17 mouse cellular contexts compared by ENCODE assay signal in the genomic region with DNA sequence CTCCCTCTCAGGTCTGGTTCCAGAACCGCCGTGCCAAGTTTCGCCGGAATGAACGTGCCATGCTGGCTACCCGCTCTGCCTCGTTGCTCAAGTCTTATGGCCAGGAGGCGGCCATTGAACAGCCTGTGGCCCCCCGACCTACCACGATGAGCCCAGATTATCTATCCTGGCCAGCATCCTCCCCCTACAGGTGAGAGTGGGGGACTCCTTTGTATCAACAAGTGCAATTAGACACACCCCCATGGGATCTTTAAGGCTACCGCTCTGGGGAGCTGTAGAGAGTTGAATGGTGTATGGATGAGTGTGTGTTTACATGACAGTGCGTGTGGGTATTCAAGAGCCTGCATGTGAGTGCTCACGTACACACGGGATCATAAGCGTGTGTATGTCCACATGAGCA. TPM values are rescaled to one million over a fixed set of nuclear protein-coding genes. Genes with fewer than 3 reads are reported as not detected.
"Had no signal": no experiment of that assay in that cellular context is flagged by ENCODE, and none has a peak within 500 bp of the region (broad histone marks: within the 10 kb centered on the region; RNA-seq: fewer than 3 reads in every experiment).

No protein-coding gene starts in this region.

- H3K4me3 ChIP-seq: neural tube, embryonic 13.5 days; neural tube, embryonic 15.5 days; stomach, embryonic 15.5 days had no signal

- H3K27me3 ChIP-seq: neural tube, embryonic 13.5 days; neural tube, embryonic 15.5 days; stomach, embryonic 15.5 days had no signal

- H3K9ac ChIP-seq: neural tube, embryonic 13.5 days; neural tube, embryonic 15.5 days; stomach, embryonic 15.5 days had no signal

- H3K9me3 ChIP-seq: neural tube, embryonic 13.5 days; neural tube, embryonic 15.5 days; stomach, embryonic 15.5 days had no signal

- DNase-seq: retina, postnatal 1 day; right cerebral cortex, adult 18-20 months; right cerebral cortex, postnatal 14 days; right cerebral cortex, postnatal 25 days; right cerebral cortex, postnatal 4 days; spleen, adult 18-20 months; thymus, adult 18-20 months; thymus, adult 2 months; thymus, postnatal 14 days; thymus, postnatal 25 days; thymus, postnatal 36 days; thymus, postnatal 4 days had no signal

- H3K36me3 ChIP-seq: neural tube, embryonic 13.5 days; neural tube, embryonic 15.5 days; stomach, embryonic 15.5 days had no signal

- H3K4me2 ChIP-seq: neural tube, embryonic 13.5 days; neural tube, embryonic 15.5 days; stomach, embryonic 15.5 days had no signal

- H3K27ac ChIP-seq: neural tube, embryonic 13.5 days; neural tube, embryonic 15.5 days; stomach, embryonic 15.5 days; stomach, postnatal 0 days had no signal

- H3K4me1 ChIP-seq: neural tube, embryonic 15.5 days had no signal

RNA-seq across cellular contexts. Expression of a gene that starts 44.7 kb away (rescaled TPM):
- total RNA-seq: neutrophil, adult 5-6 weeks had no signal

RNA-seq across cellular contexts. Expression of a gene that starts 50.2 kb away (rescaled TPM):
- total RNA-seq: neutrophil, adult 5-6 weeks had no signal
